Mouse (Mus musculus) CD4-positive, CD25-positive, alpha-beta regulatory T cell (primary cell): ENCODE measurements around the gene Vmn1r181. TPM values are rescaled to one million over a fixed set of nuclear protein-coding genes. Genes with fewer than 3 reads are reported as not detected.

ENCODE experiments used
- polyA plus RNA-seq: library from polyadenylated mRNA; unstranded; fragments of 100-300 nt; shearing (Covaris generic); gene quantifications from one replicate; pipeline ENCODE4 v1.2.1, GENCODE M21; 2017

The Vmn1r181 gene
- not detected for polyA plus RNA-seq

DNA sequence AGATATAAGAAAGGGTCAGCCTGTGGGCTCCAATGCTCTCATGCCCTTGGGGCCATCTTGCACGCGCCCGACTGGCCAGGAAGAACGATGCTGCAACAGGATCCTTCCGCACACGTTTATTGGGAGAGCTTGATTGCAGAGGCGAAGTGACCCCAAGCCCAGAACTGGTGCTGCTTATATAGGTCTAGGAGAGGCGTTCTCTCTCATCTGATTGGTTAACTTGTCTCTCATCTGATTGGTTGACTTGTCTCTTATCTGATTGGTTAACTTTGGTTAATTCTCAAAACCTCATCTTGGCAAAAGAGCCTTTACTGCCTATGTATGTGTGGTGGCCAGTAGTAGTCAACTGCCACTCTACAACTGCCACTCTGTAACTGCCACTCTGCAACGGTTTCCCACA, at the start of gene Vmn1r181:
Vmn1r181 (plus strand) TSS at position 301 of the 400 bp plus-strand sequence.

DNA sequence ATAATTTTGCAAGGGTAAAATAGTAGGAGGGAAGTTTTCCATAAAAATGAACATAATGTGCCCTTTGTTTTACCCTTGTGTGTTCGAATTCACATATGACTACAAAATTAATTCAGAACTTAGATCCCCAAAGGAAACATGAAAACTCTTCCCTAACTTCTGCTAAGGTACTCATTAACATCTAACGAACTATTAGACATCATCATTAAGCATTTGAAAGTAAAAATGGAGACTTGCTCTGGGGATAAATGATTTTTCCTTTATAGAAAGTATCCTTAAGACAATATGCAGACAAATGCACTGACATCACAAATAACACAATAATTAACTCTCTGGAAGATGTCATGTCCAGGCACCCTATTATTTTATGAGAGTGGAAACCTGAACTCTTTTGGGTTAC, 47.7 kb upstream of the Vmn1r181 start, which contains the start of gene Vmn1r179:
Vmn1r179 (plus strand) TSS at position 301 of the 400 bp plus-strand sequence.

DNA sequence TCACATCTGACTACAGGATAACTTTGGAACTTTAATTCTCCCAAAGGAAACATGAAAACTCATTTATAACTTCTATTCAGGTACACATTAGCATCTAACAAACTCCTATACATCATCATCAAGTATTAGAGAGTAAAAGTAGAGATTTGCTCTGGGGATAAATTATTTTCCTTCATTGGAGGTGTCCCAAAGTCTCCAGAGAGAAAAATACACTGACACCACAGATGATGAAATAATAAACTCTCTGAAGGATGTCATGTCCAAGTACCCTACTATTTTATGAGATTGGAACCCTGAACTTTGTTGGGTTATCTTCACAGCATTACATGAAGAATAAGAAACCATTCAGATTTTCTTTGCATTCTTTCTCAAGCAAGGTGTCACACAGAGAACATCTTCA, 24.1 kb upstream of the Vmn1r181 start, which contains the start of gene Vmn1r180:
Vmn1r180 (plus strand) TSS at position 301 of the 400 bp plus-strand sequence.

DNA sequence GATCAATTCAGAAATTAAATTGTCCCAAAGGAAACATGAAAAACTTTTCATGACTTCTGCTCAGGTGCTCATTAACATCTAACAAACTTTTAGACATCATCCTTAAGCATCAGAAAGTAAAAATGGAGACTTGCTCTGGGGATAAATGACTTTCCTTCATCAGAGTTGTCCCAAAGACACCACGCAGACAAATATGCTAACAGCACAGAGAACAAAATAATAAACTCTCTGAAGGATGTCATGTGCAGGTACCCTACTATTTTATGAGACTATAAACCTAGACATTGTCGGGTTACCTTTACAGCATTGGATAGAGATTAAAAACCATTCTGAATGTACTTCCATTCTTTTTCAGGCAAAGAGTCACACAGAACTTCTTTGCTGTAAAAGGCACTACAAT, 27.0 kb downstream of the Vmn1r181 start, which contains the start of gene V1rd19:
V1rd19 (plus strand) TSS at position 301 of the 400 bp plus-strand sequence.

Other genes starting within 250 kb of the Vmn1r181 start
- 0.05 TPM for gene Vmn1r174, start 222.3 kb upstream of the Vmn1r181 start, polyA plus RNA-seq
- gene Vmn1r175, start 164.0 kb upstream of the Vmn1r181 start, polyA plus RNA-seq = not detected
- gene Vmn1r176, start 137.2 kb upstream of the Vmn1r181 start, polyA plus RNA-seq = not detected
- gene Vmn1r177, start 108.2 kb upstream of the Vmn1r181 start, polyA plus RNA-seq = not detected
- gene Vmn1r178, start 82.6 kb upstream of the Vmn1r181 start, polyA plus RNA-seq = not detected
- gene Vmn1r179, start 47.6 kb upstream of the Vmn1r181 start, polyA plus RNA-seq = 0.08 TPM
- not detected for gene Vmn1r180, start 24.0 kb upstream of the Vmn1r181 start, polyA plus RNA-seq
- not detected for gene V1rd19, start 27.1 kb downstream of the Vmn1r181 start, polyA plus RNA-seq
- gene Vmn1r183, start 78.6 kb downstream of the Vmn1r181 start, polyA plus RNA-seq = 0.07 TPM
- gene Zfp180, start 107.3 kb downstream of the Vmn1r181 start, polyA plus RNA-seq = 31.0 TPM
- 1.5 TPM for gene Zfp112, start 137.7 kb downstream of the Vmn1r181 start, polyA plus RNA-seq
- gene Zfp235, start 159.6 kb downstream of the Vmn1r181 start, polyA plus RNA-seq = 14.4 TPM
- gene Zfp114, start 200.4 kb downstream of the Vmn1r181 start, polyA plus RNA-seq = 0.77 TPM
- 0.29 TPM for gene Zfp111, start 236.8 kb downstream of the Vmn1r181 start, polyA plus RNA-seq